Mouse (Mus musculus) forelimb bud, embryonic 11.5 days (tissue): ENCODE results near the gene Spg21.
A peak's percentile ranks its signal among the peaks of the same experiment; 100 is the strongest.

Experiments
- DNase-seq: peaks from one replicate; pipeline ENCODE4 v3.0.0-alpha.2; 2012; ENCODE audit warnings: low read depth, low spot score

Spg21 gene

GRCm38 (mm10) chr9:65479158-65479557, 18.4 kb downstream of the Spg21 start:
- no peak for DNase-seq

- DNase-seq, result no peak
These were observed 19.3 kb downstream of the Spg21 start for GRCm38 (mm10) chr9:65480071-65480470.

- DNase-seq, result no peak
These were observed 30.7 kb downstream of the Spg21 start for GRCm38 (mm10) chr9:65491476-65491875.

GRCm38 (mm10) chr9:65492351-65492750, 31.6 kb downstream of the Spg21 start:
- DNase-seq, result no peak

- DNase-seq, result no peak
These were observed 32.1 kb downstream of the Spg21 start for GRCm38 (mm10) chr9:65492851-65493250.

GRCm38 (mm10) chr9:65502146-65502545, 41.4 kb downstream of the Spg21 start:
- DNase-seq, result no peak

- DNase-seq, result no peak
These were observed 42.2 kb downstream of the Spg21 start for GRCm38 (mm10) chr9:65502721-65503505.

GRCm38 (mm10) chr9:65508449-65508848, 47.7 kb downstream of the Spg21 start:
- no peak for DNase-seq

- DNase-seq, result no peak
These were observed 51.8 kb downstream of the Spg21 start for GRCm38 (mm10) chr9:65512520-65512919.

- DNase-seq, result no peak
These were observed 53.7 kb downstream of the Spg21 start for GRCm38 (mm10) chr9:65514431-65514830.

GRCm38 (mm10) chr9:65514851-65515261, 54.1 kb downstream of the Spg21 start:
- DNase-seq, result no peak

- DNase-seq, result peak; percentile 19
These were observed 59.2 kb downstream of the Spg21 start, which contains the start of gene Ankdd1a for GRCm38 (mm10) chr9:65519807-65520504. TSS of gene Ankdd1a (minus strand) at chr9:65520193.

GRCm38 (mm10) chr9:65520505-65520876, 59.7 kb downstream of the Spg21 start:
- DNase-seq, result no peak

GRCm38 (mm10) chr9:65523611-65524364, 63.0 kb downstream of the Spg21 start:
- DNase-seq, result peak; percentile 88

- DNase-seq, result no peak
These were observed 64.9 kb downstream of the Spg21 start for GRCm38 (mm10) chr9:65525445-65526195.

- DNase-seq, result no peak
These were observed 67.8 kb downstream of the Spg21 start for GRCm38 (mm10) chr9:65528417-65529038.

- DNase-seq, result no peak
These were observed 68.9 kb downstream of the Spg21 start for GRCm38 (mm10) chr9:65529659-65530058.

GRCm38 (mm10) chr9:65531283-65531682, 70.5 kb downstream of the Spg21 start:
- no peak for DNase-seq

- no peak for DNase-seq
These were observed 72.2 kb downstream of the Spg21 start for GRCm38 (mm10) chr9:65532986-65533385.

- no peak for DNase-seq
These were observed 73.4 kb downstream of the Spg21 start for GRCm38 (mm10) chr9:65534111-65534510.

GRCm38 (mm10) chr9:65535191-65535722, 74.5 kb downstream of the Spg21 start:
- no peak for DNase-seq
